Mouse (Mus musculus) intestine, embryonic 14.5 days (tissue): ENCODE data around the gene Emb. TPM values are rescaled to one million over a fixed set of nuclear protein-coding genes. Genes with fewer than 3 reads are reported as not detected.

Experiments used
- polyA plus RNA-seq: library from polyadenylated mRNA; unstranded; fragments of >200 nt; fragmentation: Nextera tagmentation; extraction: Ambion mirVana; gene quantifications from 2 replicates; pipeline ENCODE4 v1.2.1, GENCODE M21; 2014

Emb gene
- polyA plus RNA-seq, 1 experiment from 2014 or later, result 11.3 TPM

Other genes starting within 250 kb of the Emb start
- 12.1 and 12.9 TPM in 2 replicates for gene Parp8, start 183.0 kb upstream of the Emb start, polyA plus RNA-seq
- not detected in 2 replicates for gene Gm17509, start 12.5 kb downstream of the Emb start, polyA plus RNA-seq